Mouse (Mus musculus) ES-E14 (cell line): Measurements from ENCODE around the gene Chmp2a. TPM values are rescaled to one million over a fixed set of nuclear protein-coding genes. Genes with fewer than 3 reads are reported as not detected.

Experiments used
- DNase-seq: peaks from one replicate; pipeline ENCODE4 v3.0.0-alpha.2; 2013; ENCODE audit warnings: low read depth, low spot score
- H3K27ac ChIP-seq: 2 replicates; pipeline ENCODE4 v1.5.1; 2012; ENCODE audit warnings: low read depth, mild to moderate bottlenecking, low read length, moderate library complexity, mixed read lengths; ENCODE audit not compliant: poor library complexity, insufficient read depth, severe bottlenecking
- H3K36me3 ChIP-seq: 2 replicates; pipeline ENCODE4 v1.6.1; 2012; ENCODE audit warnings: mild to moderate bottlenecking, low read length, moderate library complexity, mixed read lengths; ENCODE audit not compliant: control insufficient read depth, poor library complexity, insufficient read depth, severe bottlenecking
- H3K4me1 ChIP-seq, 2 experiments: fragments of 150-350 bp in 1 of 2; sonication (generic) in 1 of 2; 2 replicates each; pipeline ENCODE4 v1.6.1; 2012; ENCODE audit warnings: low read length in 2 of 2, mild to moderate bottlenecking in 1 of 2, mixed read lengths in 1 of 2; ENCODE audit not compliant: control insufficient read depth in 2 of 2, insufficient read depth in 2 of 2, poor library complexity in 1 of 2
- H3K4me3 ChIP-seq, 2 experiments: fragments of 150-350 bp in 1 of 2; sonication (generic) in 1 of 2; 2 replicates each; pipeline ENCODE4 v1.5.1; 2012; ENCODE audit warnings: low read length in 2 of 2, low read depth in 1 of 2, mild to moderate bottlenecking in 1 of 2, mixed read lengths in 1 of 2; ENCODE audit not compliant: insufficient read depth in 1 of 2, poor library complexity in 1 of 2, severe bottlenecking in 1 of 2
- H3K9ac ChIP-seq: 2 replicates; pipeline ENCODE4 v1.6.1; 2012; ENCODE audit warnings: low read depth, mild to moderate bottlenecking, low read length, mixed read lengths; ENCODE audit not compliant: poor library complexity, insufficient read depth, severe bottlenecking
- H3K9me3 ChIP-seq: fragments of 150-350 bp; sonication (generic); 2 replicates; pipeline ENCODE4 v1.6.1; 2012; ENCODE audit warnings: low read depth, mild to moderate bottlenecking, low read length; ENCODE audit not compliant: control insufficient read depth, insufficient read depth
- CHD2 ChIP-seq: IDR thresholded peaks from 2 replicates; pipeline ENCODE4 v1.6.1; 2014; ENCODE audit warnings: mild to moderate bottlenecking, low read depth, low read length, inconsistent platforms
- HCFC1 ChIP-seq: IDR thresholded peaks from 2 replicates; pipeline ENCODE4 v1.6.1; 2012; ENCODE audit warnings: low read length, inconsistent platforms, borderline replicate concordance; ENCODE audit not compliant: insufficient read depth
- MAFK ChIP-seq: IDR thresholded peaks from 2 replicates; pipeline ENCODE4 v1.6.1; 2014; ENCODE audit warnings: mild to moderate bottlenecking, low read depth, low read length, inconsistent platforms; ENCODE audit not compliant: insufficient read depth
- ZC3H11A ChIP-seq: IDR thresholded peaks from 2 replicates; pipeline ENCODE4 v1.6.1; 2012; ENCODE audit warnings: low read depth, mild to moderate bottlenecking, inconsistent platforms, low read length, borderline replicate concordance
- ZNF384 ChIP-seq: IDR thresholded peaks from 2 replicates; pipeline ENCODE4 v1.6.1; 2012; ENCODE audit warnings: low read depth, low read length, inconsistent platforms
- in situ Hi-C, 2 experiments: fragments of 600-800 bp; cut with MboI; formaldehyde crosslinking; loops; one replicate each; pipeline ENCODE4 v1.15.1; 2025; ENCODE audit warnings: low sequenced_read_pairs in 2 of 2, inconsistent platforms in 1 of 2; ENCODE audit not compliant: unreplicated experiment in 2 of 2
- total RNA-seq: library from RNA; depleted of rRNA; stranded (reverse); fragments of 300-350 nt; gene quantifications from 2 replicates; pipeline ENCODE4 v1.2.3, GENCODE M21; 2012

Chmp2a gene
- total RNA-seq, 1 experiment: 143 TPM

GRCm38 (mm10) chr7:13056913-13057700, 22.5 kb upstream of the Chmp2a start:
- peak overlapping the region; percentile 29; the same call in 1 of the 2 replicates for H3K27ac ChIP-seq
- H3K36me3 ChIP-seq: no peaks in the 10 kb centered on the region
- peaks cover 5 to 6% of the 10 kb centered on the region in 2 experiments; a peak in 3 of 4 replicates for H3K4me1 ChIP-seq
- DNase-seq: no peak
- H3K9me3 ChIP-seq: no peaks in the 10 kb centered on the region
- no peak overlapping the region for H3K4me3 ChIP-seq
- in situ Hi-C loops: no loop called here
- no peak overlapping the region for H3K9ac ChIP-seq
- TF ChIP-seq ZC3H11A: no peak
- no peak for TF ChIP-seq CHD2
- TF ChIP-seq MAFK: no peak
- no peak for TF ChIP-seq HCFC1
- TF ChIP-seq ZNF384: no peak

- Histone ChIP-seq H3K36me3 (no peaks in the 10 kb centered on the region), H3K4me1 (peaks cover 5 to 6% of the 10 kb centered on the region in 2 experiments; a peak in 3 of 4 replicates), H3K4me3 (peak within 1 kb of the TSS; percentile 84 to 85), H3K9ac (peak within 1 kb of the TSS; percentile 83), H3K27ac (peak within 1 kb of the TSS; percentile 75), H3K9me3 (no peaks in the 10 kb centered on the region)
- in situ Hi-C loops: no loop called here
- DNase-seq: peak; percentile 98
- TF ChIP-seq ZC3H11A (no peak), MAFK (no peak), ZNF384 (peak; percentile 99), CHD2 (peak; percentile 58; the same call in 1 of the 2 replicates), HCFC1 (peak; percentile 90)
Observed at GRCm38 (mm10) chr7:13054287-13055010, 19.8 kb upstream of the Chmp2a start, which contains the start of gene Mzf1. Mzf1 (minus strand) TSS chr7:13054764.

GRCm38 (mm10) chr7:13053961-13054286, 19.3 kb upstream of the Chmp2a start:
- DNase-seq: no peak
- H3K9ac ChIP-seq: peak overlapping the region; percentile 75
- H3K36me3 ChIP-seq: no peaks in the 10 kb centered on the region
- TF ChIP-seq HCFC1 (no peak), MAFK (no peak), ZNF384 (no peak), ZC3H11A (no peak), CHD2 (no peak)
- H3K9me3 ChIP-seq: no peaks in the 10 kb centered on the region
- peak overlapping the region; percentile 84 to 85 for H3K4me3 ChIP-seq
- peaks cover 5 to 6% of the 10 kb centered on the region in 2 experiments; a peak in 3 of 4 replicates for H3K4me1 ChIP-seq
- in situ Hi-C loops: no loop called here
- H3K27ac ChIP-seq: peak overlapping the region; percentile 42; the same call in 1 of the 2 replicates

GRCm38 (mm10) chr7:13053501-13053900, 18.9 kb upstream of the Chmp2a start:
- Histone ChIP-seq H3K36me3 (no peaks in the 10 kb centered on the region), H3K27ac (no peak overlapping the region), H3K9me3 (no peaks in the 10 kb centered on the region), H3K9ac (no peak overlapping the region; the same call in 1 of the 2 replicates), H3K4me3 (peak overlapping the region in 1 of 2 experiments; percentile 84; a peak in 2 of 4 replicates), H3K4me1 (peaks cover 5 to 6% of the 10 kb centered on the region in 2 experiments; a peak in 2 of 4 replicates)
- in situ Hi-C loops: no loop called here
- TF ChIP-seq MAFK (no peak), ZC3H11A (no peak), CHD2 (no peak), ZNF384 (no peak), HCFC1 (no peak)
- DNase-seq: no peak
